In the genomic region with DNA sequence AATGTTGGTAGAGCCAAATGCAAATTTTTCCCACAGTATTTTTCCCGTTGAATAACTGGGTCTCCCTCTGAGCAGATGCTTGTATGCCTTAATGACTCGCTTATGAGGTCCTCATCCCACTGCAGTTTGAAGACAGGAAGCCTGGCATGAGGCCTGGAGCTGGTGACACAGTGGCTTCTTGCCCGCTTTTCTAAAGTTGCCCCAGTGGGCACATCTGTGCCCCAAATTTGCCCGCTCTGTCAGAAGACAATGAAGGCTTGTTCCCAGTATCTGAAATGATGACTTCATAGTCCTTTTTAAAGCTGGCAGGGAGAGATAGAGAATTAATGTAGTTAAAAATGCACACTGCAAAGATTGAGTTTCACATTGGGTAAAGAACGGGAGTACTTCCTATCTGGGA, we compare ENCODE assay signal across 14 mouse cellular contexts. TPM values are rescaled to one million over a fixed set of nuclear protein-coding genes. Genes with fewer than 3 reads are reported as not detected.
A peak's percentile ranks its signal among the peaks of the same experiment; 100 is the strongest.
DNase-seq lines count a peak whose midpoint lies in the region; ATAC-seq and TF ChIP-seq lines count a peak whose summit lies in the region.
"Had no signal": no experiment of that assay in that cellular context is flagged by ENCODE, and none has a peak within 500 bp of the region (broad histone marks: within the 10 kb centered on the region; RNA-seq: fewer than 3 reads in every experiment).

No protein-coding gene starts in this region.

- WGBS in midbrain, postnatal 0 days: 85% methylated on average over 5 of the region's 5 CpGs
- 92% methylated on average over 5 of the region's 5 CpGs for WGBS in midbrain, embryonic 11.5 days

- no peak overlapping the region for H3K4me3 ChIP-seq in midbrain, postnatal 0 days (ENCODE audit: low read depth, low read length)
- H3K4me3 ChIP-seq in midbrain, embryonic 11.5 days (ENCODE audit: low read depth, low read length): no peak overlapping the region
- H3K4me3 ChIP-seq: hindbrain, embryonic 13.5 days; liver, embryonic 13.5 days had no signal

- ATAC-seq in midbrain, postnatal 0 days (ENCODE audit: low FRiP score): no peak
- ATAC-seq in midbrain, embryonic 11.5 days (ENCODE audit: low FRiP score): no peak

- DNase-seq in midbrain, postnatal 0 days (ENCODE audit: low spot score): peak; percentile 55
- DNase-seq in midbrain, embryonic 11.5 days (ENCODE audit: low spot score, missing footprints): no peak
- DNase-seq in cerebellum, postnatal 14 days: peak; percentile 8 to 23
- DNase-seq in layer of hippocampus, postnatal 14 days (ENCODE audit: low spot score in 2 of 2): peak; percentile 19 to 45
- DNase-seq in right cerebral cortex, postnatal 36 days (ENCODE audit: low spot score in 2 of 2): peak; percentile 3 to 5
- no peak for DNase-seq in lung, postnatal 10 days
- no peak for DNase-seq in heart, adult 8-10 months (ENCODE audit: low spot score)
- DNase-seq in adrenal gland, postnatal 36 days: no peak
- DNase-seq: heart, adult 11 months; kidney, postnatal 25 days; liver, embryonic 13.5 days; spleen, adult 18-20 months; thymus, adult 18-20 months had no signal

- no peaks in the 10 kb centered on the region for H3K36me3 ChIP-seq in midbrain, postnatal 0 days (ENCODE audit: insufficient read depth, low read length)
- no peaks in the 10 kb centered on the region for H3K36me3 ChIP-seq in midbrain, embryonic 11.5 days (ENCODE audit: control insufficient read depth, insufficient read depth, low read length)
- H3K36me3 ChIP-seq: hindbrain, embryonic 13.5 days; liver, embryonic 13.5 days had no signal

- no peak overlapping the region for H3K9ac ChIP-seq in midbrain, postnatal 0 days (replicated peaks; ENCODE audit: low read length, poor library complexity, severe bottlenecking)
- H3K9ac ChIP-seq in midbrain, embryonic 11.5 days (ENCODE audit: low read length): no peak overlapping the region
- H3K9ac ChIP-seq: hindbrain, embryonic 13.5 days; liver, embryonic 13.5 days had no signal

- H3K4me2 ChIP-seq in midbrain, postnatal 0 days (ENCODE audit: low read depth, low read length, poor library complexity, severe bottlenecking): no peak overlapping the region
- H3K4me2 ChIP-seq in midbrain, embryonic 11.5 days: no peak overlapping the region
- H3K4me2 ChIP-seq: hindbrain, embryonic 13.5 days; liver, embryonic 13.5 days had no signal

- H3K27ac ChIP-seq in midbrain, postnatal 0 days (ENCODE audit: low read depth, low read length): no peak overlapping the region
- no peak overlapping the region for H3K27ac ChIP-seq in midbrain, embryonic 11.5 days (ENCODE audit: low read depth, low read length)
- H3K27ac ChIP-seq: hindbrain, embryonic 13.5 days; liver, embryonic 13.5 days had no signal

- TF ChIP-seq CTCF in midbrain, postnatal 0 days (IDR thresholded peaks at IDR 0.05): no peak

- no peaks in the 10 kb centered on the region for H3K9me3 ChIP-seq in midbrain, postnatal 0 days (ENCODE audit: low read length)
- H3K9me3 ChIP-seq in midbrain, embryonic 11.5 days (ENCODE audit: control insufficient read depth, low read length): no peaks in the 10 kb centered on the region
- H3K9me3 ChIP-seq: hindbrain, embryonic 13.5 days; liver, embryonic 13.5 days had no signal

- no peaks in the 10 kb centered on the region for H3K27me3 ChIP-seq in midbrain, postnatal 0 days (ENCODE audit: insufficient read depth, low read length)
- no peaks in the 10 kb centered on the region for H3K27me3 ChIP-seq in midbrain, embryonic 11.5 days (ENCODE audit: control insufficient read depth, insufficient read depth, low read length)
- H3K27me3 ChIP-seq: hindbrain, embryonic 13.5 days; liver, embryonic 13.5 days had no signal

- no peaks in the 10 kb centered on the region for H3K4me1 ChIP-seq in midbrain, postnatal 0 days (ENCODE audit: insufficient read depth, low read length)
- H3K4me1 ChIP-seq in midbrain, embryonic 11.5 days (ENCODE audit: control insufficient read depth, insufficient read depth, low read length): no peaks in the 10 kb centered on the region
- H3K4me1 ChIP-seq: hindbrain, embryonic 13.5 days; liver, embryonic 13.5 days had no signal

RNA-seq across cellular contexts. Expression of a gene that starts 47.4 kb away (rescaled TPM):
- total RNA-seq in midbrain, postnatal 0 days (2014; rRNA removed): 163 and 167 TPM in 2 replicates
- polyA plus RNA-seq in midbrain, postnatal 0 days (2015; fragmentation: Nextera tagmentation; extraction: Ambion mirVana): 38.2 and 41.2 TPM in 2 replicates
- 4.0 and 4.4 TPM in 2 replicates for polyA plus RNA-seq in midbrain, embryonic 11.5 days (2014; fragmentation: Nextera tagmentation; extraction: Ambion mirVana)
- total RNA-seq in layer of hippocampus, postnatal 14 days (2021): 10 to 100 TPM; 15.9 to 18.7 TPM
- total RNA-seq in heart, adult 8-10 months (2022): under 1 TPM; 0.09 to 0.32 (median 0.17) TPM
- total RNA-seq in adrenal gland, postnatal 36 days (2021): 1 to 10 TPM; 2.7 to 3.5 TPM

Comparison
In these comparisons a context has a peak if more than half of its experiments do, and no peak if none do; other contexts are left out.
1. DNase-seq: peak in midbrain, postnatal 0 days (single experiment), cerebellum, postnatal 14 days (2 of 2), layer of hippocampus, postnatal 14 days (2 of 2) and right cerebral cortex, postnatal 36 days (2 of 2); none in midbrain, embryonic 11.5 days (single experiment), lung, postnatal 10 days (single experiment), heart, adult 8-10 months (single experiment) and adrenal gland, postnatal 36 days (0 of 2).